8 mouse cellular contexts compared by ENCODE assay signal in the genomic region with DNA sequence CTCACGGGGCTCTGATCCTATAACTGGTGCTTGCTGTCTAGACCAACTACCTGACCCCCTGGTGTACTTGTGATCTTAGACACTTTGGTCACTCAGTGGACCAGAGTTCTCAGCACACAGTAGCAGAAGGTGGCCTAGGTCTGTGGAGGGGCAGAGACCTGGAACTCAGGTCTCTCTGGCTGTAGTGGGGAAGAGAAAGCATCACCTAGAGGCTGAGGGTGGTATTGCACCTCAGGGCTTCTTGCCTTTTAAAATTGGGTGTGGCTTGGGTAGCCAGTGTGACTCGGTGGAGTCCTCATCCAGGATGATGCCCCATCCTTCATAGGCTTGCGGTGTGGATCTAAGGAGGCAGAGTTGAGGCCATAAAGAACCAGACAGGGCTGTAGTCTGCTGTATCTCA. TPM values are rescaled to one million over a fixed set of nuclear protein-coding genes. Genes with fewer than 3 reads are reported as not detected.
DNase-seq lines count a peak whose midpoint lies in the region; ATAC-seq and TF ChIP-seq lines count a peak whose summit lies in the region.

No protein-coding gene starts in this region.

- no peak overlapping the region for H3K4me2 ChIP-seq in kidney, postnatal 0 days (ENCODE audit: low read length)
- no peak overlapping the region for H3K4me2 ChIP-seq in myocyte (ENCODE audit: low read depth)

- H3K9ac ChIP-seq in kidney, postnatal 0 days (ENCODE audit: low read depth, low read length), result no peak overlapping the region

- H3ac ChIP-seq in myocyte (ENCODE audit: control insufficient read depth, insufficient read length), result no peak overlapping the region

- no peaks in the 10 kb centered on the region for H3K27me3 ChIP-seq in kidney, postnatal 0 days (ENCODE audit: insufficient read depth, low read length)
- no peaks in the 10 kb centered on the region for H3K27me3 ChIP-seq in myocyte (ENCODE audit: control insufficient read depth, insufficient read depth, insufficient read length)

- peaks cover 100% of the 10 kb centered on the region for H3K79me2 ChIP-seq in myocyte (ENCODE audit: control insufficient read depth, insufficient read depth)

- H3K4me3 ChIP-seq in kidney, postnatal 0 days (replicated peaks; ENCODE audit: low read depth, low read length), result no peak overlapping the region
- H3K4me3 ChIP-seq in myocyte, result no peak overlapping the region

- 60% methylated on average over 3 of the region's 3 CpGs for WGBS in kidney, postnatal 0 days

- no peaks in the 10 kb centered on the region for H3K9me3 ChIP-seq in kidney, postnatal 0 days (replicated peaks; ENCODE audit: low read length)

- no peak for TF ChIP-seq POLR2A in myocyte (IDR thresholded peaks at IDR 0.05; ENCODE audit: insufficient read length, low read depth)

- no peaks in the 10 kb centered on the region for H3K36me3 ChIP-seq in kidney, postnatal 0 days (ENCODE audit: insufficient read depth, low read length)
- H3K36me3 ChIP-seq in myocyte (ENCODE audit: control insufficient read depth, insufficient read depth), result peaks cover 9% of the 10 kb centered on the region

- DNase-seq in adrenal gland, adult 18-20 months (ENCODE audit: low spot score in 2 of 2), result peak; percentile 68 to 72
- no peak for DNase-seq in adrenal gland, postnatal 4 days (ENCODE audit: low spot score in 2 of 2)
- peak; percentile 30 to 58 for DNase-seq in left cerebral cortex, adult 18-20 months (ENCODE audit: low spot score in 2 of 2)
- DNase-seq in left cerebral cortex, adult 8-10 months (ENCODE audit: low spot score in 2 of 2), result no peak
- peak; percentile 49 for DNase-seq in brain, adult 2 months (ENCODE audit: low read depth, low spot score)
- DNase-seq in kidney, postnatal 0 days (ENCODE audit: low spot score), result peak; percentile 40
- no peak for DNase-seq in yolk sac, embryonic 10.5 days (ENCODE audit: low spot score)

- no peak for ATAC-seq in kidney, postnatal 0 days (replicated peaks; ENCODE audit: low FRiP score, low read depth)

- H3K4me1 ChIP-seq in kidney, postnatal 0 days (replicated peaks; ENCODE audit: insufficient read depth, low read length), result no peaks in the 10 kb centered on the region

- TF ChIP-seq CTCF in kidney, postnatal 0 days (IDR thresholded peaks at IDR 0.05; ENCODE audit: low read depth), result peak; percentile 62; the same call in 1 of the 2 replicates

- H3K27ac ChIP-seq in kidney, postnatal 0 days, result no peak overlapping the region

TF ChIP-seq in myocyte, 11 proteins besides CTCF, POLR2A, EP300 and RAD21:
- no peak for TF ChIP-seq MYOG (IDR thresholded peaks at IDR 0.05; ENCODE audit: control insufficient read depth in 1 of 3, insufficient read depth in 1 of 3, insufficient read length in 2 of 3, low read depth in 2 of 3)
- peak; percentile 29 for TF ChIP-seq POLR2AphosphoS2 (IDR thresholded peaks at IDR 0.05; ENCODE audit: insufficient read length, low read depth)

RNA-seq across cellular contexts. Expression of gene Col5a1, which starts 13.7 kb away (rescaled TPM):
- 10 to 100 TPM; 23.8 to 35.6 TPM for total RNA-seq in adrenal gland, adult 18-20 months (2021)
- total RNA-seq in adrenal gland, postnatal 4 days (2021), result 100 to 1,000 TPM; 132 to 140 TPM
- total RNA-seq in left cerebral cortex, adult 18-20 months (2021), result 1 to 10 TPM; 7.3 to 8.7 TPM
- total RNA-seq in left cerebral cortex, adult 8-10 months (2022), result 1 to 10 TPM; 5.9 to 8.1 (median 7.3) TPM
- 33.2 and 36.5 TPM in 2 replicates for polyA plus RNA-seq in kidney, postnatal 0 days (2015; fragmentation: Nextera tagmentation; extraction: Ambion mirVana)
- 172 TPM for polyA plus RNA-seq in myocyte (2012; fragmentation: generic; extraction: Trizol)

Comparison
In these comparisons a context has a peak if more than half of its experiments do, and no peak if none do; other contexts are left out.
1. DNase-seq: peak in adrenal gland, adult 18-20 months (2 of 2), left cerebral cortex, adult 18-20 months (2 of 2), brain, adult 2 months (single experiment) and kidney, postnatal 0 days (single experiment); none in adrenal gland, postnatal 4 days (0 of 2), left cerebral cortex, adult 8-10 months (0 of 2) and yolk sac, embryonic 10.5 days (single experiment).